Mouse (Mus musculus) Patski (cell line): ENCODE measurements around the gene Cib4. TPM values are rescaled to one million over a fixed set of nuclear protein-coding genes. Genes with fewer than 3 reads are reported as not detected.

ENCODE experiments used
- ATAC-seq: fragments of 100-300 bp; one replicate; pipeline ENCODE4 v1.8.0; 2021
- CTCF ChIA-PET: fragments of 350-600 bp; sonication (Branson Sonifier 250); formaldehyde crosslinking; loops from one replicate; lab custom pipeline; 2022; ENCODE audit warnings: inconsistent platforms; lab: Charles Lee
- POLR2A ChIA-PET: fragments of 350-600 bp; sonication (Branson Sonifier 250); formaldehyde crosslinking; loops from one replicate; lab custom pipeline; 2022; ENCODE audit warnings: antibody characterized with exemption, inconsistent platforms; lab: Charles Lee
- DNase-seq: peaks from one replicate; pipeline ENCODE4 v3.0.0-alpha.2; 2011; ENCODE audit warnings: low read depth, low spot score
- H3K27me3 ChIP-seq: fragments of 371-371 bp; one replicate; pipeline ENCODE4 v1.5.1; 2021
- CTCF ChIP-seq: fragments of 100-300 bp; IDR thresholded peaks from one replicate; pipeline ENCODE4 v1.5.1; 2021
- in situ Hi-C: fragments of 300-500 bp; cut with MboI; formaldehyde crosslinking; loops from 3 replicates; pipeline ENCODE4 v1.11.1; 2018; ENCODE audit warnings: low pct_unique_long_range_greater_than_20kb, mixed read lengths
- polyA plus RNA-seq: library from polyadenylated mRNA; unstranded; gene quantifications from one replicate; pipeline ENCODE4 v1.2.3, GENCODE M21; 2021

Cib4 gene
- not detected for polyA plus RNA-seq

DNA sequence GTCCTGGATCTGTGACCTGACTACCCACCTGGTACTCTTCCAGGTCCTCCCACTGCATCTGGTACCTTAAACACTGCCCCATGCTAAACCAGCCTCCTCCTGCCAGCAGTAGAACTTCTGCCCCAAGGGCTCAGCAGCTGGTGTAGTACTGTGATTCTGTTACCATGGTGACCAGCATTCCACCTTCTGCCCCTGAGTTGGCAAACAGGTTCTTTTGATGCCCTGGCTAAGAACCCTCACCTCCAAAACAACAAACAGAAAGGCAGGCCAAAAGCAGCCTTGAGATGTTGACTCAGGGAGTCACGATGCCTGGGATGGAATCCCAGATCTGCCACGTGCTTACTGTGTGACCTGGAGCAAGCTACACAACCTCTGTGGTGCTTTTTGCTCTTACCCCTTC lies at the start of gene Cib4:
Gene Cib4 (minus strand): TSS at position 139 of the 400 bp plus-strand sequence.
- ATAC-seq, result no peak
- POLR2A ChIA-PET, result no interaction called here
- in situ Hi-C loops, result no loop called here
- no peak for TF ChIP-seq CTCF
- CTCF ChIA-PET, result interaction anchor here (1.1 kb wide), 1 partner anchor 10 kb away, joined by 3 read pairs; no protein-coding TSS in a partner anchor
- peak; percentile 17 for DNase-seq
- H3K27me3 ChIP-seq, result peaks cover 23% of the 10 kb centered on the region

DNA sequence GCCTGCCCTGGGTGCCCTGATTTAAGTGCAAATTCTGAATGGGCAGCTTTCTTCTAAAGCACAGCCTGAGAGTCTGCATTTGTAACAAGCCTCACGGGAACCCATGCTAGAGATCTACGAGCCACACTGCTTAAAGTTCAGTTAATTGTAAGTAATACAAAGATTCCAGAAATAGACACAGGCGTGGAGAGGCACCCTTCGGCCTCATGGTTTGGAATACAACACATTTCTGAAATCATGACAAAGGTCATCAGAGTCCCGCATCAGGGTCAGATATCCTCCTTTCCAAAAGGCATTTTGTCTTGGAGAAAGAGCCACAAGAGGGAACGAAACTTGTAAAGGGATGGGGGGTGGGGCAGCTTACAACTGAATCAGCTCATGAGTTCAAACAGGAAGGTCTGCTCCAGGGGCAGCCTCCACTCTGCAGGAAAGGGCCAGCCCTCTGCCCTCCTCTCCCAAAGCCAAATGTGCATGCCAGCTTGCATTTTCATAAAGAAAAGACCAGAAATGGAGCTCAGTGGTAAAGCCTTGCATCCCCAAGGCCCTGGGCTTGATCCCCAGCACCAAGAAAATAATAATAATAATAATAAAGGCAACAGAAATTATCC lies 49.4 kb upstream of the Cib4 start:
- in situ Hi-C loops, result no loop called here
- no peak for TF ChIP-seq CTCF
- CTCF ChIA-PET, result no interaction called here
- POLR2A ChIA-PET, result no interaction called here
- peaks cover 69% of the 10 kb centered on the region for H3K27me3 ChIP-seq
- no peak for DNase-seq
- ATAC-seq, result no peak

DNA sequence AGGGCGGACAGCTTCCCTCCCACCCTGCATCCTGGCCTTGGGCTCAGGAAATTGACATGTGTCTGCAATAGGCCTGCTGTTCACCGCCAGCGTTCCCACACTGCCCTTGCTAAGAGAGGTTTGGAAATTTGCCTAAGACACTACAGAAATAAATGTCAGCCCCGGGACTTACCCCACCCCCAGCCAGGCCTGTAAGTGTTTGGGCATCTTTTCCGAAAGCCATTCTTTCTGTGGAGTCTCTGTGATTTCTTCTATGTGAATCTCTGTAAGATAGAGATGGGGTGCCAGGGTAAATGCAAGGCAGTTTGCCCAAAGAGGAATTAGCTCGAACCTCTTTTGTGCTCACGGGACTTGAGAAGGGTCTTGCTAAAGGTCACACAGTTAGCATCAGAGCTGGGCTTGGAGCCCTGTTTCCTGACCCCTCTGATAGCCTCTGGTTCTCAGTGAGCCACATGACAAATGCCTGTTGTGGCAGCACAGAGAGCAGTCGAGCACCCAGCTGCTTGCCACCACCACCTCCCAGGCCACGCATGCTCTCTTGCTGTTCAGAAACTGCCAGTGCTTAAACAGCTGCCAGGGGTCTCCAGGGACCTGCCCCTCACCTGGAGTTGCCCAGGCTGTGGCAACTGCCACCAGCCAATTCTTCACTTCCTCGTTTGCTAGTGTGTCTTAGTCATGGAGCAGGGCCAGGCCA lies 48.3 kb upstream of the Cib4 start:
- DNase-seq (no peak), ATAC-seq (peak; percentile 6)
- no peak for TF ChIP-seq CTCF
- peaks cover 76% of the 10 kb centered on the region for H3K27me3 ChIP-seq
- ChIA-PET CTCF (no interaction called here), POLR2A (no interaction called here)
- in situ Hi-C loops, result no loop called here

DNA sequence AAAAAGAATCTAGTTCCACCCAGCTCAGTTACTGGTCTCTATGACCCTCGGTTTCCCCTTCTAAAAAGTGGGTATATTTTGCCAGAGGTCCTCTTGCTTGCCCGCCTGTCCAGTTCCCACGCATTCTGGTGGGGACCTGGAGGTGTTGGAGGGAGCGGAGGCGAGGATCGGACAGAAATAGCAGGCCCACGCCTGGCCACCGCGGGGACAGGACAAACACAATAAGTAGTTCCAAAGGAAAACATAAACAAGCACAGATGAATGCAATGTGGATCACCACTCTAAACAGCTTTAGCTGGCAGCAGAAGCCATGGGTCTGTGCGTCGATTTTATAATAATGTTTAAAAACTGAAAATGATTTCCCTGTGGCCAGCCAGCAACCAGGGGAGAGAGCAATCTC lies 47.7 kb upstream of the Cib4 start:
- in situ Hi-C loops, result no loop called here
- ATAC-seq (no peak), DNase-seq (no peak)
- no peak for TF ChIP-seq CTCF
- ChIA-PET CTCF (interaction anchor here (0.9 kb wide), 1 partner anchor 13 kb away, joined by 3 read pairs; no protein-coding TSS in a partner anchor), POLR2A (no interaction called here)
- peaks cover 75% of the 10 kb centered on the region for H3K27me3 ChIP-seq

DNA sequence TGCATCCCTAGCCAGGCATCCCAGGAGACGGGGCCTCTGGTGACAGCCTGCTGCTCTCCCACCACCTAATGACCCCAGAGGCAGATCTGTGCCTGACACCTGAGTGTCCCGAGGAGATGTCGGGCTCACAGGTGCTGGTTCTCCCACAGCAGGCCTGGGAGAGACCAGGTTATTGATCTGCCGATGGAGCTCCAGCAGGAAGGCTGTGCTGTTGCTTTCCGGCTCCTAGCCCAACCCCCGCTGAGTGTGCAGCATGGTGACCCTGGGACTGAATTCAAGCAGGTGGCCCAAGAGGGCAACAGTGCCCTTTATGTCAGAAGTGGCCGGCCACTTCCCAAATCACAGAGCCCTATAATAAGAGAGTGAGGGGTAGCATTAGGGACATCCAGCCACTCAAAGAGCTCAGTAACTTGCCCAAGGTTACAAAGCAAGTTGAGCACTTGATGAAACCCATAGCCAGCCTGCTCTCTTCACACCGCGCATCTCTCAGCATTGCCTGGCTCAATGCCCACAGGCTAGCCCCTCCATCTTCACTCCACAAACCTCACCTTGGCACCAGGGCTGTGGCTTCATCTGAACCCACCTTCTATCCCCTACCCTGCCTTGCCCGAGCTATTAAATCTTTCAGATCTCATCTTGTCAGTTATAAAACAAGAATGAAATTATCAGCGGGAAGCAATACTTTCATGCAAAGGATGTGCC lies 46.8 kb upstream of the Cib4 start:
- ATAC-seq (no peak), DNase-seq (no peak)
- POLR2A ChIA-PET, result no interaction called here
- in situ Hi-C loops, result no loop called here
- H3K27me3 ChIP-seq, result peaks cover 68% of the 10 kb centered on the region
- TF ChIP-seq CTCF, result no peak
- CTCF ChIA-PET, result interaction anchor here (0.9 kb wide), 1 partner anchor 12 kb away, joined by 3 read pairs; no protein-coding TSS in a partner anchor

GRCm38 (mm10) chr5:30591786-30592185 lies 46.1 kb upstream of the Cib4 start:
- no peak for DNase-seq
- no peak for TF ChIP-seq CTCF
- CTCF ChIA-PET, result no interaction called here
- ATAC-seq, result no peak
- POLR2A ChIA-PET, result no interaction called here
- in situ Hi-C loops, result no loop called here
- H3K27me3 ChIP-seq, result peaks cover 68% of the 10 kb centered on the region

DNA sequence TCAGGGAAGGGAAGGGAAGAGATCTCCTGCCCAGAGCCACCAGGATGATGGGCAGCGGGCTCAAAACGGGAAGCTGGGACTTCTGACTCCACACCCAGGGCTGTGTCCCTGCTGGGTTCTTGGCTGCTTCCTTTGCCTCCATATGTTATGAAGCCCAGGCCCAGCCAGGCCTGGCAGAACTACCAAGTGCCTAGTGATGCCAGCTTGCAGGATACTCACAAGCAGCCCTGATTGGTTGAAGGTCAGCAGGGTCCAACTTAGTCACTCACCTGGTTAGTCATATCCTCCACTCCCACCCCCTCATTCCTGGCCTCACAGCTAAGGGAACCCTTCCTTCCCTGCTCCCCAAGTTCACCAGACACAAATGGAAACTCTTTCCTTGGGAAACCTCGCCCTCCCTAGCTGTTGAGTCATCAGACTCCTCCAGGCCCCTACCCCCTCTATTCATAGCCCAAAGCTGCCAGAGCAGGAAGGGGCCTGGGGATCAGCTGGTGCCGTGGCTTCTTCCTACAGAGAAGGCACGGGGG lies 45.6 kb upstream of the Cib4 start:
- no peak for ATAC-seq
- TF ChIP-seq CTCF, result no peak
- no peak for DNase-seq
- in situ Hi-C loops, result no loop called here
- POLR2A ChIA-PET, result no interaction called here
- peaks cover 65% of the 10 kb centered on the region for H3K27me3 ChIP-seq
- CTCF ChIA-PET, result interaction anchor here (1.1 kb wide), 1 partner anchor 11 kb away, joined by 3 read pairs; no protein-coding TSS in a partner anchor

DNA sequence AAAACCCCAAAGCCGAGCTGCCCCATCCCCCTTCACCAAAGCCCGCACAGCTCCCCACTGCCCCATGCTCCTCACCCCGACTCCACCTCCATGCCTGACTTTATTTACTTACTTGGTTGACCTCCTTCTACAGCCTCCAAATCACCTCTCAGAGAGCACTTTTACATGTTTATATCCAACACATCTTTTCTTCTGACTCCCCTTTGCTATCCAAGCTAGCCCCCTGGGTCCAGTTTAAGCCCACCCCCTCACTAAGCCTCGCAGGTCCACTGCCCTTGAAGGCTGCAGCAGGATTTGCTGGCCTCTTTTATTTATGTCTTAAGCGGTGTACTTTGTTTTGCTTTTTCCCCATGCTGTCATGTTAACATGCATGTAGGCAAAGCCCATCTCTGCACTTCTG lies 44.6 kb upstream of the Cib4 start:
- ChIA-PET CTCF (no interaction called here), POLR2A (no interaction called here)
- in situ Hi-C loops, result no loop called here
- TF ChIP-seq CTCF, result no peak
- DNase-seq, result no peak
- peaks cover 62% of the 10 kb centered on the region for H3K27me3 ChIP-seq
- no peak for ATAC-seq

GRCm38 (mm10) chr5:30589546-30589945 lies 43.9 kb upstream of the Cib4 start:
- DNase-seq (no peak), ATAC-seq (no peak)
- TF ChIP-seq CTCF, result no peak
- ChIA-PET CTCF (no interaction called here), POLR2A (no interaction called here)
- in situ Hi-C loops, result no loop called here
- H3K27me3 ChIP-seq, result peaks cover 62% of the 10 kb centered on the region

- ATAC-seq (no peak), DNase-seq (no peak)
- peaks cover 60% of the 10 kb centered on the region for H3K27me3 ChIP-seq
- ChIA-PET CTCF (no interaction called here), POLR2A (no interaction called here)
- in situ Hi-C loops, result no loop called here
- TF ChIP-seq CTCF, result no peak
These were observed 43.4 kb upstream of the Cib4 start for GRCm38 (mm10) chr5:30589069-30589468.
